Mouse (Mus musculus) cerebellum, adult 2 months (tissue): ENCODE results near the gene Sel1l.

Experiments
- CTCF ChIP-seq: fragments of 200-500 bp; IDR thresholded peaks from 2 replicates; pipeline ENCODE4 v1.5.1; 2011; ENCODE audit warnings: low read depth, mild to moderate bottlenecking, control low read depth, low read length, moderate library complexity, borderline replicate concordance; ENCODE audit not compliant: insufficient read depth
- POLR2A ChIP-seq: fragments of 200-500 bp; IDR thresholded peaks from 2 replicates; pipeline ENCODE4 v1.6.1; 2011; ENCODE audit warnings: low read length, control low read depth, borderline replicate concordance; ENCODE audit not compliant: insufficient read depth

GRCm38 (mm10) chr12:91833939-91834333 is 15.0 kb downstream of the Sel1l start:
- TF ChIP-seq CTCF (no peak), POLR2A (no peak)
